Mouse (Mus musculus): ENCODE data around the gene Gorasp1. TPM values are rescaled to one million over a fixed set of nuclear protein-coding genes. Genes with fewer than 3 reads are reported as not detected.

Gorasp1 gene
- 3.1 TPM for polyA plus RNA-seq (2014; fragmentation: Illumina TruSeq; extraction: RNeasy Lipid Tissue Mini Kit (QIAGEN cat#74804); ENCODE audit: low replicate concordance)

GRCm38 (mm10) chr9:119937005-119937773 lies at the start of gene Gorasp1, which contains the start of gene Ttc21a:
Gene Gorasp1, minus strand, starts transcription at chr9:119937565.
Gene Ttc21a, plus strand, starts transcription at chr9:119937606.

GRCm38 (mm10) chr9:119984536-119985011 lies 47.2 kb upstream of the Gorasp1 start, which contains the start of gene Csrnp1:
Gene Csrnp1, minus strand, starts transcription at chr9:119984658.

GRCm38 (mm10) chr9:119894339-119895009 lies 42.9 kb downstream of the Gorasp1 start, which contains the start of gene Wdr48:
Gene Wdr48, plus strand, starts transcription at chr9:119894878.

Other genes starting within 250 kb of the Gorasp1 start
- gene Scn10a, start 218.2 kb downstream of the Gorasp1 start, polyA plus RNA-seq (2014; fragmentation: Illumina TruSeq; extraction: RNeasy Lipid Tissue Mini Kit (QIAGEN cat#74804); ENCODE audit: low replicate concordance): not detected
- 0.11 TPM for gene Scn11a, start 112.1 kb downstream of the Gorasp1 start, polyA plus RNA-seq (2014; fragmentation: Illumina TruSeq; extraction: RNeasy Lipid Tissue Mini Kit (QIAGEN cat#74804); ENCODE audit: low replicate concordance)
- 32.1 TPM for gene Wdr48, start 42.7 kb downstream of the Gorasp1 start, polyA plus RNA-seq (2014; fragmentation: Illumina TruSeq; extraction: RNeasy Lipid Tissue Mini Kit (QIAGEN cat#74804); ENCODE audit: low replicate concordance)
- not detected for gene Ttc21a, start within 50 bp of the Gorasp1 start, polyA plus RNA-seq (2014; fragmentation: Illumina TruSeq; extraction: RNeasy Lipid Tissue Mini Kit (QIAGEN cat#74804); ENCODE audit: low replicate concordance)
- gene Csrnp1, start 47.1 kb upstream of the Gorasp1 start, polyA plus RNA-seq (2014; fragmentation: Illumina TruSeq; extraction: RNeasy Lipid Tissue Mini Kit (QIAGEN cat#74804); ENCODE audit: low replicate concordance): not detected
- not detected for gene Xirp1, start 86.0 kb upstream of the Gorasp1 start, polyA plus RNA-seq (2014; fragmentation: Illumina TruSeq; extraction: RNeasy Lipid Tissue Mini Kit (QIAGEN cat#74804); ENCODE audit: low replicate concordance)
- 6.2 TPM for gene Cx3cr1, start 132.3 kb upstream of the Gorasp1 start, polyA plus RNA-seq (2014; fragmentation: Illumina TruSeq; extraction: RNeasy Lipid Tissue Mini Kit (QIAGEN cat#74804); ENCODE audit: low replicate concordance)
- not detected for gene Ccr8, start 154.5 kb upstream of the Gorasp1 start, polyA plus RNA-seq (2014; fragmentation: Illumina TruSeq; extraction: RNeasy Lipid Tissue Mini Kit (QIAGEN cat#74804); ENCODE audit: low replicate concordance)
- 0.71 TPM for gene Slc25a38, start 172.8 kb upstream of the Gorasp1 start, polyA plus RNA-seq (2014; fragmentation: Illumina TruSeq; extraction: RNeasy Lipid Tissue Mini Kit (QIAGEN cat#74804); ENCODE audit: low replicate concordance)
- gene Rpsa, start 190.1 kb upstream of the Gorasp1 start, polyA plus RNA-seq (2014; fragmentation: Illumina TruSeq; extraction: RNeasy Lipid Tissue Mini Kit (QIAGEN cat#74804); ENCODE audit: low replicate concordance): 52.5 TPM
- not detected for gene Mobp, start 212.1 kb upstream of the Gorasp1 start, polyA plus RNA-seq (2014; fragmentation: Illumina TruSeq; extraction: RNeasy Lipid Tissue Mini Kit (QIAGEN cat#74804); ENCODE audit: low replicate concordance)